Mouse (Mus musculus) embryonic facial prominence, embryonic 11.5 days (tissue): Measurements from ENCODE around the gene Vmn1r4. TPM values are rescaled to one million over a fixed set of nuclear protein-coding genes. Genes with fewer than 3 reads are reported as not detected.

Source experiments
- polyA plus RNA-seq: library from polyadenylated mRNA; unstranded; fragments of >200 nt; fragmentation: Nextera tagmentation; extraction: Ambion mirVana; gene quantifications from 2 replicates; pipeline ENCODE4 v1.2.1, GENCODE M21; 2014

The Vmn1r4 gene
- polyA plus RNA-seq, 1 experiment from 2014 or later = 0.49 TPM

Other genes starting within 250 kb of the Vmn1r4 start
- 222 and 263 TPM in 2 replicates for gene Lsm5, start 219.3 kb upstream of the Vmn1r4 start, polyA plus RNA-seq
- 19.8 and 20.2 TPM in 2 replicates for gene Avl9, start 209.1 kb upstream of the Vmn1r4 start, polyA plus RNA-seq
- gene Kbtbd2, start 126.2 kb upstream of the Vmn1r4 start, polyA plus RNA-seq = 33.6 and 35.0 TPM in 2 replicates
- gene Fkbp9, start 92.0 kb upstream of the Vmn1r4 start, polyA plus RNA-seq = 82.1 and 86.9 TPM in 2 replicates
- gene Nt5c3, start 83 bp upstream of the Vmn1r4 start, polyA plus RNA-seq = 80.5 and 85.2 TPM in 2 replicates
- 0.06 TPM in 1 of 2 replicates, not detected in the other for gene Vmn1r5, start 46.3 kb downstream of the Vmn1r4 start, polyA plus RNA-seq
- gene Vmn1r6, start 73.2 kb downstream of the Vmn1r4 start, polyA plus RNA-seq = not detected in 2 replicates
- gene Vmn1r7, start 101.3 kb downstream of the Vmn1r4 start, polyA plus RNA-seq = not detected in 2 replicates
- gene Vmn1r8, start 108.3 kb downstream of the Vmn1r4 start, polyA plus RNA-seq = not detected in 2 replicates
- gene Vmn1r9, start 142.8 kb downstream of the Vmn1r4 start, polyA plus RNA-seq = not detected in 2 replicates
- not detected in 2 replicates for gene Vmn1r10, start 185.4 kb downstream of the Vmn1r4 start, polyA plus RNA-seq
- gene Vmn1r11, start 209.4 kb downstream of the Vmn1r4 start, polyA plus RNA-seq = not detected in 2 replicates
- not detected in 2 replicates for gene Vmn1r12, start 232.9 kb downstream of the Vmn1r4 start, polyA plus RNA-seq